Mouse (Mus musculus) limb, embryonic 10.5 days (tissue): ENCODE data around the gene Etv4. TPM values are rescaled to one million over a fixed set of nuclear protein-coding genes. Genes with fewer than 3 reads are reported as not detected.

Experiments used
- DNase-seq: peaks from one replicate; pipeline ENCODE4 v3.0.0-alpha.2; 2017; ENCODE audit warnings: low spot score
- H3K27ac ChIP-seq: fragments of 300-500 bp; sonication (generic); 2 replicates; pipeline ENCODE4 v1.5.1; 2016; ENCODE audit warnings: mild to moderate bottlenecking
- H3K27me3 ChIP-seq: fragments of 300-500 bp; sonication (generic); 2 replicates; pipeline ENCODE4 v1.6.1; 2016; ENCODE audit warnings: low read depth, mild to moderate bottlenecking; ENCODE audit not compliant: poor library complexity, severe bottlenecking
- H3K36me3 ChIP-seq: fragments of 300-500 bp; sonication (generic); 2 replicates; pipeline ENCODE4 v1.6.1; 2016; ENCODE audit warnings: mild to moderate bottlenecking, moderate library complexity
- H3K4me1 ChIP-seq: fragments of 300-500 bp; sonication (generic); 2 replicates; pipeline ENCODE4 v1.6.1; 2016
- H3K4me3 ChIP-seq: fragments of 300-500 bp; sonication (generic); 2 replicates; pipeline ENCODE4 v1.5.1; 2016; ENCODE audit warnings: mild to moderate bottlenecking, moderate library complexity
- H3K9me3 ChIP-seq: fragments of 300-500 bp; sonication (generic); replicated peaks from 2 replicates; pipeline ENCODE4 v1.6.1; 2016; ENCODE audit warnings: mild to moderate bottlenecking
- WGBS: fragments of 180-500 bp; shearing (Covaris S2); methylation state at CpG from one replicate; pipeline ENCODE4 v1.1.7; 2016; 5-methylcytosine and 5-hydroxymethylcytosine counted together
- polyA plus RNA-seq: library from polyadenylated mRNA; unstranded; fragments of >200 nt; fragmentation: Nextera tagmentation; extraction: Ambion mirVana; gene quantifications from 2 replicates; pipeline ENCODE4 v1.2.1, GENCODE M21; 2016

Etv4 gene
- polyA plus RNA-seq: 37.8 and 48.3 TPM in 2 replicates

GRCm38 (mm10) chr11:101785143-101785851, at the start of gene Etv4:
TSS of gene Etv4 (minus strand) at chr11:101785371.
- Histone ChIP-seq H3K27me3 (peaks cover 50% of the 10 kb centered on the region), H3K27ac (peak within 1 kb of the TSS; percentile 94), H3K9me3 (no peaks in the 10 kb centered on the region), H3K4me3 (peak within 1 kb of the TSS; percentile 73), H3K36me3 (no peaks in the 10 kb centered on the region), H3K4me1 (peaks cover 62% of the 10 kb centered on the region)
- DNase-seq: peak; percentile 94
- WGBS: under 1% methylated on average over 35 of the region's 35 CpGs

GRCm38 (mm10) chr11:101832001-101832400, 46.8 kb upstream of the Etv4 start:
- H3K36me3 ChIP-seq: no peaks in the 10 kb centered on the region
- H3K9me3 ChIP-seq: no peaks in the 10 kb centered on the region
- no peak overlapping the region for H3K4me3 ChIP-seq
- H3K27ac ChIP-seq: peak overlapping the region; percentile 83; the same call in 1 of the 2 replicates
- WGBS: 82% methylated on average over 7 of the region's 7 CpGs
- peaks cover 43% of the 10 kb centered on the region for H3K4me1 ChIP-seq
- DNase-seq: no peak
- no peaks in the 10 kb centered on the region for H3K27me3 ChIP-seq

- whole genome bisulfite sequencing: 68% methylated on average over 8 of the region's 8 CpGs
- peaks cover 43% of the 10 kb centered on the region for H3K4me1 ChIP-seq
- H3K4me3 ChIP-seq: peak overlapping the region; percentile 24; the same call in 1 of the 2 replicates
- no peaks in the 10 kb centered on the region for H3K9me3 ChIP-seq
- DNase-seq: no peak
- H3K36me3 ChIP-seq: no peaks in the 10 kb centered on the region
- H3K27ac ChIP-seq: peak overlapping the region; percentile 83
- no peaks in the 10 kb centered on the region for H3K27me3 ChIP-seq
Observed at GRCm38 (mm10) chr11:101830616-101831015, 45.4 kb upstream of the Etv4 start.

GRCm38 (mm10) chr11:101830112-101830511, 44.9 kb upstream of the Etv4 start:
- peak; percentile 80 for DNase-seq
- peaks cover 41% of the 10 kb centered on the region for H3K4me1 ChIP-seq
- WGBS: 12% methylated on average over 10 of the region's 10 CpGs
- no peaks in the 10 kb centered on the region for H3K27me3 ChIP-seq
- H3K36me3 ChIP-seq: no peaks in the 10 kb centered on the region
- H3K27ac ChIP-seq: peak overlapping the region; percentile 83
- H3K9me3 ChIP-seq: no peaks in the 10 kb centered on the region
- H3K4me3 ChIP-seq: peak overlapping the region; percentile 24

- no peak for DNase-seq
- Histone ChIP-seq H3K36me3 (no peaks in the 10 kb centered on the region), H3K9me3 (no peaks in the 10 kb centered on the region), H3K4me1 (peaks cover 33% of the 10 kb centered on the region), H3K27ac (no peak overlapping the region; the same call in 1 of the 2 replicates), H3K4me3 (no peak overlapping the region), H3K27me3 (no peaks in the 10 kb centered on the region)
- 91% methylated on average over 4 of the region's 4 CpGs for WGBS
Observed at GRCm38 (mm10) chr11:101828718-101829117, 43.5 kb upstream of the Etv4 start.

- H3K4me3 ChIP-seq: no peak overlapping the region
- 82% methylated on average over 3 of the region's 3 CpGs for WGBS
Observed at GRCm38 (mm10) chr11:101823210-101823609, 38.0 kb upstream of the Etv4 start.

GRCm38 (mm10) chr11:101820899-101821298, 35.7 kb upstream of the Etv4 start:
- WGBS: 59% methylated on average over 11 of the region's 11 CpGs
- no peak overlapping the region; the same call in 1 of the 2 replicates for H3K27ac ChIP-seq

More at GRCm38 (mm10) chr11:101823210-101823609, 38.0 kb upstream of the Etv4 start:
- Histone ChIP-seq H3K36me3 (no peaks in the 10 kb centered on the region), H3K27me3 (no peaks in the 10 kb centered on the region), H3K9me3 (no peaks in the 10 kb centered on the region), H3K27ac (no peak overlapping the region), H3K4me1 (peaks cover 8% of the 10 kb centered on the region)
- DNase-seq: no peak

GRCm38 (mm10) chr11:101819853-101820252, 34.7 kb upstream of the Etv4 start:
- Histone ChIP-seq H3K9me3 (no peaks in the 10 kb centered on the region), H3K4me1 (peaks cover 27% of the 10 kb centered on the region), H3K27me3 (no peaks in the 10 kb centered on the region), H3K36me3 (no peaks in the 10 kb centered on the region), H3K27ac (no peak overlapping the region), H3K4me3 (no peak overlapping the region)
- no peak for DNase-seq

More at GRCm38 (mm10) chr11:101820899-101821298, 35.7 kb upstream of the Etv4 start:
- Histone ChIP-seq H3K36me3 (no peaks in the 10 kb centered on the region), H3K4me1 (peaks cover 16% of the 10 kb centered on the region), H3K27me3 (no peaks in the 10 kb centered on the region), H3K4me3 (no peak overlapping the region), H3K9me3 (no peaks in the 10 kb centered on the region)
- no peak for DNase-seq

GRCm38 (mm10) chr11:101815103-101816085, 30.2 kb upstream of the Etv4 start:
- peak; percentile 59 for DNase-seq
- WGBS: 11% methylated on average over 22 of the region's 22 CpGs
- Histone ChIP-seq H3K9me3 (no peaks in the 10 kb centered on the region), H3K36me3 (no peaks in the 10 kb centered on the region), H3K4me3 (peak overlapping the region; percentile 40), H3K27ac (peak overlapping the region; percentile 83), H3K27me3 (peaks cover 4% of the 10 kb centered on the region; the same call in 1 of the 2 replicates), H3K4me1 (peaks cover 35% of the 10 kb centered on the region)

GRCm38 (mm10) chr11:101814375-101815102, 29.4 kb upstream of the Etv4 start:
- Histone ChIP-seq H3K9me3 (no peaks in the 10 kb centered on the region), H3K27me3 (peaks cover 6% of the 10 kb centered on the region; the same call in 1 of the 2 replicates), H3K27ac (peak overlapping the region; percentile 83), H3K4me3 (peak overlapping the region; percentile 40), H3K36me3 (no peaks in the 10 kb centered on the region), H3K4me1 (peaks cover 37% of the 10 kb centered on the region)
- DNase-seq: peak; percentile 97
- WGBS: 12% methylated on average over 23 of the region's 23 CpGs

GRCm38 (mm10) chr11:101813259-101813658, 28.1 kb upstream of the Etv4 start:
- 4% methylated on average over 7 of the region's 7 CpGs for WGBS
- no peak overlapping the region for H3K27ac ChIP-seq
- H3K4me3 ChIP-seq: no peak overlapping the region
- no peaks in the 10 kb centered on the region for H3K9me3 ChIP-seq
- peak; percentile 89 for DNase-seq
- H3K36me3 ChIP-seq: no peaks in the 10 kb centered on the region
- H3K4me1 ChIP-seq: peaks cover 46% of the 10 kb centered on the region
- peaks cover 11% of the 10 kb centered on the region for H3K27me3 ChIP-seq
